Mouse (Mus musculus) forebrain, embryonic 14.5 days (tissue): ENCODE data around the gene Dnm1. TPM values are rescaled to one million over a fixed set of nuclear protein-coding genes. Genes with fewer than 3 reads are reported as not detected.

ENCODE experiments used
- ATAC-seq: fragments of 200-750 bp; cut with Nextera tagmentation; 2 replicates; pipeline ENCODE4 v1.8.0; 2017; ENCODE audit warnings: mild to moderate bottlenecking, moderate library complexity
- DNase-seq: peaks from one replicate; pipeline ENCODE4 v3.0.0-alpha.2; 2015; ENCODE audit warnings: low spot score
- H3K27ac ChIP-seq: fragments of 300-500 bp; sonication (generic); 2 replicates; pipeline ENCODE4 v1.5.1; 2014; ENCODE audit warnings: low read depth, mild to moderate bottlenecking, control low read depth, low read length, moderate library complexity
- H3K27me3 ChIP-seq: fragments of 300-500 bp; sonication (generic); replicated peaks from 2 replicates; pipeline ENCODE4 v1.6.1; 2014; ENCODE audit warnings: low read length, control low read depth, mixed read lengths; ENCODE audit not compliant: control insufficient read depth, insufficient read depth
- H3K36me3 ChIP-seq: fragments of 300-500 bp; sonication (generic); 2 replicates; pipeline ENCODE4 v1.6.1; 2014; ENCODE audit warnings: low read length, control low read depth; ENCODE audit not compliant: control insufficient read depth, insufficient read depth
- H3K4me1 ChIP-seq: fragments of 300-500 bp; sonication (generic); 2 replicates; pipeline ENCODE4 v1.6.1; 2014; ENCODE audit warnings: antibody characterized with exemption, low read length, control low read depth; ENCODE audit not compliant: control insufficient read depth, insufficient read depth
- H3K4me2 ChIP-seq: fragments of 300-500 bp; sonication (generic); 2 replicates; pipeline ENCODE4 v1.6.1; 2014; ENCODE audit warnings: mild to moderate bottlenecking, control low read depth, low read length
- H3K4me3 ChIP-seq: fragments of 300-500 bp; sonication (generic); 2 replicates; pipeline ENCODE4 v1.5.1; 2014; ENCODE audit warnings: low read depth, low read length, control low read depth
- H3K9ac ChIP-seq: fragments of 300-500 bp; sonication (generic); 2 replicates; pipeline ENCODE4 v1.6.1; 2014; ENCODE audit warnings: mild to moderate bottlenecking, low read length, control low read depth, moderate library complexity
- H3K9me3 ChIP-seq: fragments of 300-500 bp; sonication (generic); replicated peaks from 2 replicates; pipeline ENCODE4 v1.6.1; 2016; ENCODE audit warnings: low read length, control low read depth, mixed read lengths; ENCODE audit not compliant: control insufficient read depth
- WGBS: fragments of 180-500 bp; shearing (Covaris S2); extraction: QIAGEN DNeasy Blood & Tissue Kit; methylation state at CpG from one replicate; pipeline ENCODE4 v1.1.7; 2014; 5-methylcytosine and 5-hydroxymethylcytosine counted together
- polyA plus RNA-seq: library from polyadenylated mRNA; unstranded; fragments of >200 nt; fragmentation: Nextera tagmentation; extraction: Ambion mirVana; gene quantifications from 2 replicates; pipeline ENCODE4 v1.2.1, GENCODE M21; 2014

Gene Dnm1
- polyA plus RNA-seq, 1 experiment from 2014 or later: 28.2 TPM

DNA sequence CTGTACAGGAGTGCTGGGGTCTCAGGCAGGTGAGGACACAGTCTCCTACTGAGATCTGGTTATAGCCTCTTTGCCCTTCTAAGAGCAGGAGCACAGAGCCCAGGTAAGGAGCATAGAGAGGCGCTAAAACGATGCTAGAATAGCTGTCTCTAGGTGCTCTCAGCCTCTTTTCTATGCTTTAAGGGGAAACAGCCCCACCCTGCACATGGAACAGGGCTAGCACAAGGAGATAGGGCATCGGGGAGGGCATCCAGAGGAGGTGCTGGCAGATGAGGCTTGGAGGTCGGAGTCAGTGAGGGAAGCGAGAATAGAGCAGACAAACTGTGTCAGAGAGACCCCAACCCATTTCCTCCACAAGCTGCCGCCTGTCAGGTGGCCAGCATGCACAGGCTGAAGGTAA, 6.1 kb downstream of the Dnm1 start:
- no peaks in the 10 kb centered on the region for H3K27me3 ChIP-seq
- ATAC-seq (no peak), DNase-seq (no peak)
- H3K9ac ChIP-seq: no peak overlapping the region
- no peak overlapping the region for H3K4me2 ChIP-seq
- no peak overlapping the region for H3K4me3 ChIP-seq
- no peak overlapping the region for H3K27ac ChIP-seq
- H3K4me1 ChIP-seq: peaks cover 10% of the 10 kb centered on the region
- 80% methylated on average over 6 of the region's 6 CpGs for WGBS
- no peaks in the 10 kb centered on the region for H3K36me3 ChIP-seq
- H3K9me3 ChIP-seq: no peaks in the 10 kb centered on the region

DNA sequence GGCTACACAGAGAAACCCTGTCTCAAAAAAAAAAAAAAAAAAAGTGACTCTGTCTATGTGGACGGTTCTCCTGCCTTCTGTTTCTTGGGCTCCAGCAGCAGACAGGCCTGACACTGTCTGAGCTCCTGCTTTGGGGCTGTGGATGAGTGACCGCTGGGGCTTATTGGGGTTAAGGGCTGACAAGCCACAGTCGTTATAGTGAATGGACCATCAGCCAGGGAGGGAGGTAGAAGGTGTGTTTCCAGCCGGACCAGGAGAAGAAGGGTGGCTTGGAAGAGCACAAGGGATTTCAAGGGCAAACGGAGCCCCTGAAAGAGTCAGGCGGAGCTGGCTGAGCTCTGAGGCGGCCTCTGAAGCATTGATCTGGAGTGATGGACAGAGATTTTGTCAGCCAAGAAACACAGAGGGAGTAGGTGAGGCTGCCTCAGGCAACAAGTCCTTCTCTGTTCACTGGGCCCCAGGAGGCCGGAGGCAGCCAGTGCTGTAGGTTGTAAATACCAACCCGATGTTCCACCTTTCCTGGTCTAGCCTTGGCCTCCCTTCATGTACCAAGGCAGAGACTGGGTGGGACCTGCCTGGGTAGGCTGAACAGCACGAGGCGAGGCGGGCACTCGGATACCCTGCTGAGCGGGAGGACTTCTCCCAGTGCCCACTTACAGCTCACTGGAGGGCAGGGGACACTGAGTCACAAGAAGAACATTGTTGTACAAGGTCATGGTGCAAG, 8.4 kb downstream of the Dnm1 start:
- H3K9me3 ChIP-seq: no peaks in the 10 kb centered on the region
- H3K4me3 ChIP-seq: no peak overlapping the region
- H3K36me3 ChIP-seq: no peaks in the 10 kb centered on the region
- whole genome bisulfite sequencing: 66% methylated on average over 14 of the region's 14 CpGs
- no peak overlapping the region for H3K4me2 ChIP-seq
- no peak overlapping the region for H3K9ac ChIP-seq
- no peak overlapping the region for H3K27ac ChIP-seq
- ATAC-seq: no peak
- peaks cover 7% of the 10 kb centered on the region for H3K4me1 ChIP-seq
- DNase-seq: no peak
- H3K27me3 ChIP-seq: no peaks in the 10 kb centered on the region

DNA sequence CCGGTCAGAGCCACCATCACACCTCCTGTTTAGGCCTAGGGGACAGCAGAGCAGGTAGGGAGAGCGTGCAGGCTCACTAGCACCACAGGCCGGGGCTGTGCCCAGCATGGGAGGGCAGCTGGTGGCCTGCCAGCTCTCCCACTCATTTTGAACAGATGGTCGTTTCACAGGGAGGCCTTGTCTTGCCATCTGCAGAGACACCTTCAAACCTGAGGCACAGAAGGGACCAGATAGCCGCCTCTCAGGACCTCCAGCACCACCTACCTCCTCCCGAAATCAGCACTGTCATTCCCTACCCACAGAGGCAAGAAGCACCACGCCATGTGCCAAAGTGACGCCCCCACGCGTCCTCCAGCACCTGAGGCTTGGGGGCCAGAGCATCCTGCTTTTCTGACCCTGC, 9.1 kb downstream of the Dnm1 start:
- 57% methylated on average over 10 of the region's 10 CpGs for WGBS

DNA sequence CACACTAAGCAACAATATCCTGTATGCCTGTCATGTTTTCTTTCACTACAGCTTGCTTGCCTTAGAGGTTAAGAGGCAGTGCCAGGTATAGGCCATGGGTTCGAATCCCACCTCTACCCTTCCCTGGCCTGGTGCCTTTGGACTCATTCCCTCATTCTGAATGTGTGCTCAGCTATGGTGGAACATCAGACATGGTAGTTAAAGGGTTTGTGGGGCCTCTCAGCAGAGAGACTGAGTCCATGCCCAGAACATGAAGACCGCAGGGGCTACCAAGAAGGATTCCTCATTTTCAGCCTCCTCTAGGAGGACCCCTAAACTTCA, 9.8 kb downstream of the Dnm1 start:
- no peak overlapping the region for H3K4me2 ChIP-seq
- no peaks in the 10 kb centered on the region for H3K36me3 ChIP-seq
- H3K9ac ChIP-seq: no peak overlapping the region
- H3K27ac ChIP-seq: no peak overlapping the region
- no peak overlapping the region for H3K4me3 ChIP-seq
- H3K4me1 ChIP-seq: peaks cover 7% of the 10 kb centered on the region
- H3K27me3 ChIP-seq: no peaks in the 10 kb centered on the region
- no peak for ATAC-seq
- no peak for DNase-seq
- WGBS: 94% methylated on average over 2 of the region's 2 CpGs
- H3K9me3 ChIP-seq: no peaks in the 10 kb centered on the region

More for the DNA sequence above, 9.1 kb downstream of the Dnm1 start:
- DNase-seq (peak; percentile 44), ATAC-seq (0 out of 2 replicates have a peak, but pooled peaks have one; percentile 44)
- Histone ChIP-seq H3K27me3 (no peaks in the 10 kb centered on the region), H3K4me1 (peaks cover 7% of the 10 kb centered on the region), H3K27ac (no peak overlapping the region), H3K36me3 (no peaks in the 10 kb centered on the region), H3K9ac (no peak overlapping the region), H3K4me3 (no peak overlapping the region), H3K4me2 (no peak overlapping the region), H3K9me3 (no peaks in the 10 kb centered on the region)

DNA sequence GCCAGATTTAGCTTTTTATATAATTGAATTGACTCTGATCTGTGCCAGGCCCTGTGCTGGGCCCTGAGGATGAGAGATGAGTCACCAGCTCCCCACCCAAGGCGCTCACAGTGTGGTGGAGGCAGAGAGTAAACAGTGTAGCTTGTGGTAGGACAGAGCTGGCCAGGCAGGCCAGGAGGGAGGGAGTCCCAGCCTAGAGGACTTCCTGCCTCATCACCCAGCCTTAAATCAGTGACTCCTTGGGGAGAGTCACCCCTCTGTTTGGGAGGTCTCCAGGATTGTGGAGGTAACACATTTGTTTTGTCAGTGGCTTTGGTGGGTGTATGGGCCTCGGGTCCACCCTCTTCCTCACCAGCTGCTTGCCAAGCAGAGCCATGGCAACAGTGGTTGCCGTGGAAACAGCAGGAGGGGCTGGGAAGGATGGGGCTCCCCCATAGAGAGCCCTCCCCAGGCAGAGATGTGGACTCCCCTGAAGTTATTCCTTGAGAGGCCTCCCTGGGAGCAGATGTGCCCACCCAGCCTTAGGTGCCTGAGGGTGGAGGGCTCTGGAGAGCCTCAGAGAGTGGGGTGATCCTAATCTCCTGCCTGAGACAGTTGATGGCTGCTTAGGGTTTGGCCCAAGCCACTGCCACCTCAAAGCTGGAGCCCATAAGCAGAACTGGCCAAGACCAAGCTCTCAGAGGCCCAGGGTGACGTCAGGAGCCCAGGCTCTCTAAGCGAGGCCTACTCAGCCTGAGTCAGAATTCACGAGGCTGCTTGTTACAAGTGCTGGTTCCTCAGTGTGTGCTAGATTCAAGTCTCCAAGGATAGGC, 10.4 kb downstream of the Dnm1 start:
- H3K4me1 ChIP-seq: peaks cover 7% of the 10 kb centered on the region
- DNase-seq (peak; percentile 19), ATAC-seq (peak; percentile 23; the same call in 1 of the 2 replicates)
- 66% methylated on average over 6 of the region's 6 CpGs for WGBS
- H3K9ac ChIP-seq: no peak overlapping the region
- H3K4me2 ChIP-seq: no peak overlapping the region
- H3K27me3 ChIP-seq: no peaks in the 10 kb centered on the region
- H3K9me3 ChIP-seq: no peaks in the 10 kb centered on the region
- H3K4me3 ChIP-seq: no peak overlapping the region
- peak overlapping the region; percentile 27; the same call in 1 of the 2 replicates for H3K27ac ChIP-seq
- H3K36me3 ChIP-seq: no peaks in the 10 kb centered on the region

DNA sequence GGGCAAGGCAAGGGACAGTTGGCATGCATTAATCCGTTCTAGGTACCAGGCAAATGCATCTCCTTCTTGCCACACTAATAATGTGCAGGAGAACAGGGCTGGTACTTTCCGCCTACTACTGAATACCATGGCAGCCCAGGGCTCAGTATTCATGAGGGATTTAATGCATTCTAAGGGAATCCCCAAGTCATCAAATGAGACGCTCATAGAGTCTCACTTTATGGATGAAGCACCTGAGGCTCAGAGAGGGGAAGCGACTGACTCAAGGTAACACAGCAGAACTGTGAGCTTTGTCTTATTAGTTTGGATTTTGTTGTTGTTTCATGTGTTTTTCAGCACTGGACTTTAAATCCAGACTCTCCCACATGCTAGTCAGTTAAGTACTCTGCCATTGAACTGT, 11.1 kb downstream of the Dnm1 start:
- H3K36me3 ChIP-seq: no peaks in the 10 kb centered on the region
- H3K27ac ChIP-seq: no peak overlapping the region
- peaks cover 7% of the 10 kb centered on the region for H3K4me1 ChIP-seq
- ATAC-seq: no peak
- no peak for DNase-seq
- no peaks in the 10 kb centered on the region for H3K9me3 ChIP-seq
- H3K4me2 ChIP-seq: no peak overlapping the region
- H3K27me3 ChIP-seq: no peaks in the 10 kb centered on the region
- H3K4me3 ChIP-seq: no peak overlapping the region
- 88% methylated on average over 4 of the region's 4 CpGs for WGBS
- no peak overlapping the region for H3K9ac ChIP-seq

DNA sequence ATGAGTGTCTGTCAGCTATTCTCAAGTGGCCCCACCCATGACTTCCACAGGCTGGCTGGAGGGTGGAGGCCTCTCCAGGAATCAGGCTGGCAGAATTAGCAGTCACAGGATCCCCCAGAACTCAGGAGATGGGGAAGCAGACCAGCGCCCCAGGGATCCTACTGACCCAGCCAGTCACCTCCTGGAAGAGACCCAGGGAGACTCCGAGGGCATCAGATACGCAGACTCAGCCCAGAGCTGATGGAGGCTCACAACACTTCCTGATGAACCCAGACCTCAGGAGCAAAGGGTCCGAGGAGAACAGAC, 11.6 kb downstream of the Dnm1 start:
- H3K9ac ChIP-seq: no peak overlapping the region
- WGBS: 87% methylated on average over 4 of the region's 4 CpGs

DNA sequence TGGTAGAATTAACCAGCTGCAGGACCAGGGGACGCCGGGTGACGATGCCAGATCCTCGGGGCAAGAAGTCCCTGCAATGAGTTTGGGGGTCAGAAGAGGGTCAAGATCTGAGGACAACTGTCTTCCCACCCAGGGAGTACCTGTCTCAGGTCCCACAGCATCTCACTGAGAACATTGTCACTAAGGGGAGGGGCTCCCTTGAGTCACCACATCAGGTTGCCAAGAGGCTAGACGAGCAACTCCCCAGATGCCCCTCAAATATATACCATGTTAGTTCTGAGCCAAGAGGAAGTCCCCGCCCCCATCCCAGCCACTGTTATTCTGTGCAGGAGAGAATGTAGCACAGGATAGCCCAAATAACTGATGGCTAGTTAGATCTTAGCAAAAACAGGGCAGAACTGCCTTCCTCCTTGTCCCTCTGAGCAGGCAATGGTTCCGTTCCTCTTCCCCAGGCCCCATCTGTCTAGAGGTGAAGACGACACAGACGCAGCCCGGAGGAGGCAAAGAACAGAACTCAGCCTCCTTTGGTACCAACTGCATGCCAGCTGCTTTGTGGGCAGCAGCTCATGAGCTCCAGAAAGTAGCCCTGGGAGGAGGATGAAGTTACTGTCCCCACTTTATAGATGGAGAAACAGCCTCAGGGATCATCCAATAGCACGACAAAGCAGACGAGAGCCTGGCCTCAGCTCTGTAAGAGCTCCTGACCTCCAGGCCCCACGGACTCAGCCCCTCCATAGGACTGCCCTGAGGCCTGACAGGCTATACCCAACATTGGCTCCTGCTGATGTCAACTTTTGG, 12.1 kb downstream of the Dnm1 start:
- H3K36me3 ChIP-seq: no peaks in the 10 kb centered on the region
- WGBS: 85% methylated on average over 13 of the region's 13 CpGs

More for the DNA sequence above, 11.6 kb downstream of the Dnm1 start:
- no peak for DNase-seq
- H3K27ac ChIP-seq: no peak overlapping the region
- peaks cover 7% of the 10 kb centered on the region for H3K4me1 ChIP-seq
- ATAC-seq: no peak
- H3K4me2 ChIP-seq: no peak overlapping the region
- no peak overlapping the region for H3K4me3 ChIP-seq
- H3K9me3 ChIP-seq: no peaks in the 10 kb centered on the region
- no peaks in the 10 kb centered on the region for H3K27me3 ChIP-seq
- H3K36me3 ChIP-seq: no peaks in the 10 kb centered on the region

More for the DNA sequence above, 12.1 kb downstream of the Dnm1 start:
- Histone ChIP-seq H3K27me3 (no peaks in the 10 kb centered on the region), H3K4me3 (no peak overlapping the region), H3K9ac (no peak overlapping the region), H3K9me3 (no peaks in the 10 kb centered on the region), H3K27ac (no peak overlapping the region), H3K4me1 (peaks cover 7% of the 10 kb centered on the region), H3K4me2 (no peak overlapping the region)
- no peak for ATAC-seq
- no peak for DNase-seq
